Mouse (Mus musculus) spleen, adult 12 weeks (tissue): ENCODE data around the gene Apof.
"Not testable (repeated sequence)": the region's sequence is repeated elsewhere in the genome, so short reads cannot be mapped to it uniquely, and the experiment has no call there.

ENCODE experiments used
- DNase-seq: peaks from one replicate; pipeline ENCODE4 v3.0.0; 2022; ENCODE audit warnings: low spot score

Gene Apof

DNA sequence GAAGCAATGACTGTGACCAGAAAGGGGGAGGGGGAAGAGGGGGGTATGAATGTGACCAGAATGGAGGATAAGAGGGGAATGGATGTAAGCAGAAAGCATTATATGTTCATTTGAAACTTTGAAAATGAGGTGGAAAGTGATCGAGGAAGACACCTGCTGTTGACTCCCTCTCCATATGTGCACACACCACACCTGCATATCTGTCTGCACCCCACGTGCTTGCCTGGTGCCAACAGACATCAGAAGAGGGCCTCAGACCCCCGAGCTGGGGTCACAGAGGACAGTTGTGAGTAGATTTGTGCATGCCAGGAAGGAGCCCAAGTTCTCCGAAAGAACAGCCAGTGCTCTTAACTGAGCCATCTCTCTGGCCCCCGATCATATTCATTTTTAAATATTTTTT lies 8.5 kb upstream of the Apof start:
- DNase-seq = no peak

DNA sequence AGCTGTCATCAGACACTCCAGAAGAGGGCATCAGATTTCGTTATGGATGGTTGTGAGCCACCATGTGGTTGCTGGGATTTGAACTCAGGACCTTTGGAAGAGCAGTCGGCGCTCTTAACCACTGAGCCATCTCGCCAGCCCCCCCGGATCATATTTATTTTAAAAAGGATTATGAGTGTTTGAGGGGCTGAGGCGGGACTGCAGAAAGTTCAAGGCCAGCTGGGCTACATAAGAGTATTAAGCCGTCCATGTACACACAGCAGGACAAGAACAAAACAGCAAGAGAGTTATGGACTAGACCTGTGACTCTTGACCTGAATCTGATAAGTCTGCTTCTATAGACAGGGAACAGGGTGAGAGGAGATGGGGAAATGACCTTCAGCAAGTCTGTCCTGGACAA lies 8.1 kb upstream of the Apof start:
- not testable (repeated sequence) for DNase-seq

DNA sequence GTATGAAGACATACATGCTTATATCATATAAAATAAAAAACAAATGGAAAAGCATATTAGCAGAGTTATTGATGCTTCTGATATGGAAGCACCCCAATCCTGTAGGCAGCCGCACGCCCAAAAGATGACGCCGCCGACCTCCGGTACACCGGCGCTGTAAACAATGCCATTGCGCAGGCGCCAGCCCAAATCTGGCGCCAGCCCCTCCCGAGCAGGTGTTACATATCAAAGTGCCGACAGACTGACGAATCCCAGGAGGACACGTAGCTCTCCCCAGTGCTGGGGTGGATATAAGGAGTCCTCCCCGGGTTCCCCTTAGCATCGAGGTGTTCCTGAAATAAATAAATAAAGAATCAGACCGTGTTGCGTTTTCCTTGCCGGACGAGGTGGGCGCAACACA lies 6.2 kb upstream of the Apof start:
- no peak for DNase-seq

DNA sequence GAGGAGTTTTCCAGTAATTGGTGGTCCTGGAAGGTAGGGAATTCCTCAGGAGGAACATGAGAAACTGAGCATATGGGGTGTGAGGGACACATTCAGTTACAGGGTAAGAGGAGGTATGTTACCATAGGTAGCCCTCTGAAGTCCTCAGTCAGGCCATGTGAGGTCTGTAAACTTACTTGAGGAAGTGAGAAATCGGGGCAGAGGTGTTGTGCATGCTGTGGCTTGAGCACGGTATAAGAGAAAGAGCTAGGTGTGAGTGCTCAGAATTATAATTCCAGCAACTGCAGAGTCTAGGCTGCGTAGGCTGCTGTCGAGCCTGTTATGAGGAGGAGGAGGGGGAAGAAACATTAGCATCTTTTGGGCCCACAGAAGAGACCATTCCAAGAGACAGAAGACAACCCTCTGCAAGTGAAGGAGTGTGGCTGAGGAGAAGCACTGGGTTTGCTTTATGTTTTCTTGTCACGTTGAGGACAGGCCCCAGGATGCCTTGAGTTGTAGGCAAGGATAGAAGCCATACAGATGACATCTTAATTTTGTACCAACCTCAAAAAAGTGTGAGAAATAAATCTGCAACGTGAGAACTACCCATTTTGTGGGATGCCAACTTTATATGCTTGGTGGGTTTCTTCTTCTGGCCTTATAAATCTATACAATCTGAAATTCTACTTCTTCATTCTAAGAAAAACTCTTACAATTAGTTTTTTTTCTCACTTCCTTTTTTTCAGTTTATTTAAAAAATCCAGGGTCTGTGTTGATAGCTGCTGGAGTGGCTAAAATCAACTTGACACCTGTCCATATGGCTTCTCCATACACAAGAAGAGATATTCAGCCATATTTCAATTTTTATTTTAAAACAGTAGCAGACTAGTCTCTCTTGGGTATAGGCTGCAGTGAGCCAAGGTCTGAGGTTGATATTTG lies 4.8 kb upstream of the Apof start:
- DNase-seq = no peak

DNA sequence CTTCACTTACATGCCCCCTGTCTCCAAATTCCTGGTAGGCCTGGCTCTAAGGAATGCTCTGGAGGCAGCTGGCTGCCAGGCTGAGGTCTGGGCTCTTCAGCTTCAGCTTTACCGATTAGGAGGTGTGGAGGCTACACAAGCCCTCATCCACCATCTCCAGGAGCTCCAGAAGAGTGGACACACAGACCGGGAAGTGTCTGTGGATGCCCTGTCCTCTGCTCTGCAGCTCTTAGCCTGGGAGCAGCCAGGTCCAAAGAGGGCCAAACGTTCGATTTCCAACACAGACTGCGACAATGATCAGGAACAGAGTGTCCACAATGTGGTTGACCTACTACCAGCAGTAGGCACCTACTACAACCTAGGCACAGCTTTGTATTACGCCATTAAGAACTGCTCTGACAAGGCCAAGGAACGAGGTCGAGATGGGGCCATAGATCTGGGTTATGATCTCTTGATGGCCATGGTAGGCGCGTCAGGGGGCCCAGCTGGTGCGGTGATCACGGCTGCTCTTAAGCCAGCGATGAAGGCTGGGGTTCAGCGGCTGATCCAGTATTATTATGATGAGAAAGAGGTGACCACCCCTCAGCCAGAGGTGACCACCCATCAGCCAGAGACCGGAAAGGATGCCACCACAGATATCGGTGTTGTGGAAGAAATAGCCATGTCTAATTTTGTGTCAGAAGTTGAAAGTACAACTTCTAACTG lies 887 bp downstream of the Apof start:
- DNase-seq = no peak

DNA sequence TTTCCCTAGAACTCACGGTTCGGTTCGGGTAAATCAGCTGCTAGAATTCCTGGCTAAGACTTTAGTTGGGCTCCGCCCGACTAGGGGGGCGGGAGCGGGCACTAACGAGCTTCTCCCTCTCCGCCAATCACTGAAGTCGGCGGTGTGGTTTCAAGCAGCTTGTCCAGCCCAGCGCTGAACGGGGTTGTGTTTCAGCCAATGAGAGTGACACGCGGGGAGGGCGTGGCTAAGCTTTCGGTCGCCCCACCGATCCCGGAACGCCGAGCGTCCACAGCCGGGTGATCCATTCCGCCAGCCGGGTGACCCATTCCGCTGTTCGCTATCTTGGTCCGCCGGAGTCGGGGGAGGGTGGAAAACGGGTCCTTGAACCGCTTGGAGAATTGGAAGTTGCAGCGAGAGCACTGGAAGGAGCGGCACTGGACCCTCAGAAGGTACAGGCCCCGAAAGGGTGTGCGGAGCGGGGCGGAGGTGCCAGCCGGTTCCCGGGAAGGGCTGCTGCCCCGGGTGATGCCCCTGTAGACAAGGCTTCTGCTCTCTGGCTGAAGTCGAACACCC lies 1.9 kb downstream of the Apof start, which contains the start of gene Stat2:
Stat2 (plus strand) TSS at position 273 of the 555 bp plus-strand sequence.
- peak; percentile 91 for DNase-seq

DNA sequence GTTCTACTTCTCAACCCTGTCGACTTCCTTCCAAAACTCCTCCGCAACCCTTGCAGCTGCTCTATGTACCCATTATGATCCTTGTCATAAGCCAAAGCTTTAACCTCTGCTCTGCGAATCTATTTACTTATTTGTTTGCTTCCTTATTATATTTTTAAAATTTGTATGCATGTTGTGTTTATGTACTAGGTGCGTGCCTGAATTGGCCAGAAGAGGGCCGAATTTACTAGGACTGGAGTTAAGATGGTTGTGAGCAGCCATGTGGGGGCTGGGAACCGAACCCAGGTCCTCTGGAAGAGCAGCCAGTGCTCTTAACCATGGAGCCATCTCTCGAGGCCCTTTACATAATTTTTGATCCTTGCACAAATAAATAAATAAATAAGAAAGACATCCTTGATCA lies 2.4 kb downstream of the Apof start:
- DNase-seq = no peak

DNA sequence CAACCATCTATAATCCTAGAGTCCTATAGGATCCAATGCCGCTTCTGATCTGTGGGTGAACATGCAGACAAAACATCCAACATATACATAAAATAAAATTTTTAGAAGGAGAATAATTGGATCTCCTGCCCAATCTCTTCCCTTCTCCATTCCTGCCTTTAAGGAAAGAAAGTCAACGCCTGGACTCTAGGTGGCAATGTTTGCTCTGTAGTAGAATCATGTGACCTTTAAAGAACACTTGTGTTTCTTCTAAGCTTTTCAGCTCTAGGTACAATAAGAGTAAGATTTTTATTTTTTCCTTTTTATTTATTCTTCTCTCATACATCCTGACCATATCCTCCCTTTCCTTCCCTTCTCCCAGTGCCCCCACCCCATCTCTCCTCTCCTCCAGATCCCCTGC lies 3.4 kb downstream of the Apof start:
- DNase-seq = no peak

DNA sequence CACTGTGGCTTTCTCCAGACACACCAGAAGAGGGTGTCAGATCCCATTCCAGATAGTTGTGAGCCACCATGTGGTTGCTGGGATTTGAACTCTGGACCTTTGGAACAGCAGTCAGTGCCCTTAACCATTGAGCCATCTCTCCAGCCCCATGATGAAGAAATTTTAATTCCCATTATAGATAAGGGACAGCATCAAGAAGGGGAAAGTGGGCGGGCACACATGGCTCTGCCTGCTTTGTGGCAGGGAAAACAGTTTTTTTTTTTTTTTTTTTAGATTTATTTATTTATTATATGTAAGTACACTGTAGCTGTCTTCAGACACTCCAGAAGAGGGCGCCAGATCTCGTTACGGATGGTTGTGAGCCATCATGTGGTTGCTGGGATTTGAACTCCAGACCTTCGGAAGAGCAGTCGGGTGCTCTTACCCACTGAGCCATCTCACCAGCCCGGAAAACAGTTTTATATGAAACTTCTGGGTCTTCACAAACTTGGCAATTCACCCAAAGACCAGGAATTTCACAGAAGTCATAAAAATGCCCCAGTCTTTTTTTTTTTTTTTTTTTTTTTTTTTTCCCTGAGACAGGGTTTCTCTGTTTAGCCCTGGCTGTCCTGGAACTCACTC lies 4.5 kb downstream of the Apof start:
- not testable (repeated sequence) for DNase-seq

DNA sequence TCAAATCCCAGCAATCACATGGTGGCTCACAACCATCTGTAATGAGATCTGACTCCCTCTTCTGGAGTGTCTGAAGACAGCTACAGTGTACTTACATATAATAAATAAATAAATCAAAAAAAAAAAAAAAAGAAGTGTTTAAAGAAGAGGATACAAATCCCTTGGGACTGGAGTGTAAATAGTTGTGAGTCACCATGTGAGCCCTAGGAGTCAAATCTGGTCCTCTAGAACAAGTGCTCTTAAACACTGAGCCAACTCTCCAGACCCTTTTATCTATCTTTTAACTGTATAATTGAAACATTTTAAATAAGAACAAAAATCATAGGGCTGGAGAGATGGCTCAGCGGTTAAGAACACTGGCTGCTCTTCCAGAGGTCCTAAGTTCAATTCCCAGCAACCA lies 6.9 kb downstream of the Apof start:
- not testable (repeated sequence) for DNase-seq

DNA sequence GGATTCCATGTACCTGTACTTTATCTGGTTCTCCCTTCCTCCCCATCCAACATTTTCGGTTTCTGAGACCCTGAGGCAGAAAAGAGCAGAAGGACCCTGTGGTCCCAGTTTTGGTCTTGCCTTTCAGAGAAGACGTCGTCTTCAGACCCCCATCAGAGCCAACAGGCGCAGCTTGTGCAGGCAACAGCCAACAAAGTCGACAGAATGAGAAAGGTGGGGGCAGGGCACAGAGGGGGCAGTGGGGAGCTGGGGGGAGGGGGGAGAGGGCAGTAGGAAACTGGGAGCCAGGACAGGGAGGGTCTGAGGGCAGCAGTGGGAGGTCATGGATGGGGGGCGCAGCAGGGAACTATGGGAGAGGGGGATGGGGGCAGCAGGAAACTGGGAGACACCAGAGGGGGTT lies 9.7 kb downstream of the Apof start:
- DNase-seq = no peak

DNA sequence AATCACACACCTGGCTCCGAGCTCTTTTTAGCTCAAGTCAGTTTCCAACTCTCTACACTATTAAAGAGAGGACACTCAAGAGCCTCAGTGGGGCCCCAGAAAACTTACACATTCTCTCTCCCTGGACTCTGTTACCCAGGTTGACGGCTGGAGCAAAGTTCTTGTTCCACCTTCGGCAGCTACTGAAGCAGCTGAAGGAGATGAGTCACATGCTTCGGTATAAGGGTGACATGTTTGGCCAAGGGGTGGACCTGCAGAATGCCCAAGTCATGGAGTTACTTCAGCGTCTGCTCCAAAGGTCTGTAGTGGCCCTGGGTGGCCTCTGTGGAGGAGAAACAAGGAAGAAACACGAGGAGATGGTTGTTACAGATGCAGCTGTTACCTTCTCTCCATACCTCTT lies 12.5 kb downstream of the Apof start:
- DNase-seq = no peak

DNA sequence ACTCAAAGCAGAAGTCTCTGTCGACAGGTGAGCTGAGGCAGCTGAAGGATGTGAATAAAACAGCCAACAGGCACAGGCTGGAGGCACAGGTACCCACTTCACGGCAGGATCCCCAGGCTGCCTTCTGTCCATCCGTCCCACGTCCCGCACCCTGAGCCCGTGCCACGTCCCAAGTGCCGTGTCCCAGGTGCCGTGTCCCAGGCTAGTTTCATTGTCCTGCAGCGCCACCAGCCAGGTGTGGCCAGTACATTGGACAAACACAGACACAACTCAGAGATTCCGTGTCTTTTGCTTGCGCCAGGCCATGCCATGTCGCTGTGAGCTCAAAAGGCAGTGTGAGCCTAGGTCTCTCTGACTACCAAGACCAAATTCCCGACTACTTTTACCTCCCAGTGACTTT lies 13.2 kb downstream of the Apof start:
- no peak for DNase-seq

DNA sequence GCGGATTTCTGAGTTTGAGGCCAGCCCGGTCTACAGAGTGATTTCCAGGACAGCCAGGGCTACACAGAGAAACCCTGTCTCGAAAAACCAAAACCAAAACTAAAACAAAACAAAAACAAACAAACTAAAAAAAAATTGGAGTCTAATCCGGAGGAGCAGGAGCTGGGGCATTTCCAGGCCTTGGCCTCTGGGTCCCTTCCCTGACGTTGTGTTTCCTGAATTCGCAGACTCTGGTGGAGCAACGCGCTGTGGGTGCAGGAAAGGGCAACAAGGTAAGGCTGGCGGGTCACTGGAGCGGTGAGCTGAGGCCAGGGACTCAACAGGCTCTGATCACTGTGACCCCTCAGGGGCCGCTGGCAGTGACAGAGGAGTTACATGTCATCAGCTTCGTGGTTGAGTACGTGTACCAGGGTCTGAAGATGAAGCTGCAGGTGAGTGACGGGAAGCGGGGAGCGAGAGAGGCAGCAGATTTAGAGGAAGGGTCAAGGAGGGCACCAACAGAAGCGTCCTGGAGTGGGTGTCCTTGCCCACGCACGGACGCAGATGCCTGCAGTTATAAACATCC lies 14.5 kb downstream of the Apof start:
- no peak for DNase-seq

DNA sequence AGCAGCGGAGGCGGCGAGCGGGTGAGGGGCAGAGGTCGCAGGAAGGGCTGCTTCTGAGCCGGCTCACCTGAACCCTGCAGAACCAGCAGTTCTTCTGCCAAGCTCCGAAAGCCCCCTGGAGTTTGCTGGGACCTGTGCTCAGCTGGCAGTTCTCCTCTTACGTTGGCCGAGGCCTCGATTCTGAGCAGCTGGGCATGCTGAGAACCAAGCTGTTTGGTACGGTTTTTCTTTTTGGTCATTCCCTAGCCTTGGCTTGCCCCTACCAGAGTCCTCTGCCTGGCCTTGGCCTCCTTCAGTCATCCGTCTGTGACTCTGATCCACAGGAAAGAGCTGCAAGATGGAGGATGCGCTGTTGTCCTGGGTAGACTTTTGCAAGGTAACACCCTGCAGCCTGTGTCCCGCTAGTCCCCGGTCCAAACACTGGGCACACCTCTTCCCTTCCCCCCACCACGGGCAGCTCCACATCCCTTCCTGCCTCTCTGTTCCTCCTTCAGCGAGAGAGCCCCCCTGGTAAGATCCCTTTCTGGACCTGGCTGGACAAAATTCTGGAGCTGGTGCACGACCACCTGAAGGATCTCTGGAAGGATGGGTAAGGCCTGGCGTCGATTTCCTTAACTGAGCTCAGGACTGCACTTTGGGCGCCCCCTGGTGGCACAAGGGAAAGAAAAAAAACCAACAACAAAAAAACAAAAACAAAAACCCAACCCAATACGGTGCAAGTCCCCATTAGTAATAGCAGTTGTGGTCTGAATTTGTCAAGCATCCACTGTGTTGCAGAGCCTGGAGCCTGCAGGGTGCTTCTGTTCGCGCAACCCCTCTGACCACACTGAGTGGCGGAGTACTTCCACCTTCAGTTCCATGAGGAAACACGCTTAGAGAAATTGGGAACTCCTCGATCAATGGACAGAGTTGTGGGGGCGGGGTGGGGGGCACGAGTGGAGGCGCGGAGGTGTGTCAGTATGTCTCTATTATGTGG lies 15.4 kb downstream of the Apof start:
- DNase-seq = peak; percentile 55

DNA sequence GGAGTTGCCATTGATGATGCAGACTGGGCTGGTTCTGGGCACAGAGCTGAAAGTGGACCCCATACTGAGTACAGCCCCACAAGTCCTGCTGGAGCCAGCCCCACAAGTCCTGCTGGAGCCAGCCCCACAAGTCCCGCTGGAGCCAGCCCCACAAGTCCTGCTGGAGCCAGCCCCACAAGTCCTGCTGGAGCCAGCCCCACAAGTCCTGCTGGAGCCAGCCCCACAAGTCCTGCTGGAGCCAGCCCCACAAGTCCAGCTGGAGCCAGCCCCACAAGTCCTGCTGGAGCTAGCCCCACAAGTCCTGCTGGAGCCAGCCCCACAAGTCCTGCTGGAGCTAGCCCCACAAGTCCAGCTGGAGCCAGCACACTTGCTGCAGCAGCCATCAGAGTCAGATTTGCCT lies 22.1 kb downstream of the Apof start:
- not testable (repeated sequence) for DNase-seq

DNA sequence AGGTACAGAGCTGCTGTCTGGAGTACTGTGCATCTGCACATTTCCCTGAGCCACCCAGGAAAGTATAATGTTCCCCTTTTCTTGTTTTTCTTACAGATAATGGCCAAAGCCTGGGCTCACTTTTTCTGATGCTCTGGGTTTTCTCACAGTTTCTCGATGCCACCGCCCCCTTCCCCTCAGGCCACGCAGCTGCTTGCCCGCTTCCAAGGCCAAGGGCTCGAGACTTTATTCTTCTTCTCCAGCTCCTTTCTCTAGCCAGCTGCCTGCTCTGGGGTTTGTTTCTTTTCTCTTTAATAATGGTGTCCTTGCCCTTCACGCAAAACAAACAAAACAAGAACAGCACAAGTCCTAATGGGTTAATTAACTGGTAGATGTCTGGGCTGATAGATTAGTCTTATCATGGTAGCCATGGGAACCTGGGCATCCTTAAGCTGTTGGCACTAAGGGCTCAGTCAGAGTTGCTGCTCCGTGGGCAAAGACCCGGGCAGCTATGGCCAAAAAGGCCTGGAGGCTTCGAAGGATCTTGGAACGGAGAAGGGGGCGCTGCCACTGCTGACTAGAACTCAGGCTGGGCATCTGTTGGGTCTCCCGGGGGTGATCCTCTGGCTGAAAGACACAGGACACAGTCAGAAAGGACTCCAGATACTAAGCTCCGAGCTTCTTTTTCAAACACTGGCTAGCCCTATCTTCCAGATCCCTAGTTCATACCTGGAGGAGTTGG lies 28.1 kb downstream of the Apof start:
- DNase-seq = no peak

DNA sequence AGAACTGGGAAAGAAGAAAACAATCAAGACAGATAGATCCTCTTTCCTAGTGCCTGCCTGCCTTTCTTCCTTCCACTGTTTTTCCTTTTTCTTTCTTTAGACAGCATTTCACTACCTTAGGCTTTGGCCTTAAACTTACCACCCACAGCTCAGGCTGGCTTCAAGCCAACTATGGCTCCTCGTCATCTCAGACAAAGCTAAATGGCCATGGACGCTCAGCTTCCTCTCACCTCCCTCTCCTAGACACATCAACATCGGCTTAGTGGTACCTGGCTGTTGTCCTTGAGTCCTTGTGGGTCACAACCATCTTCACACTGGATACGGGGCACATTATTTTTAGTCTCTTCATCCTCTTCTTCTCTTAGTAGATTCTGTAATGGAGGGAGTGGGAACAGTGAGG lies 28.8 kb downstream of the Apof start:
- no peak for DNase-seq

DNA sequence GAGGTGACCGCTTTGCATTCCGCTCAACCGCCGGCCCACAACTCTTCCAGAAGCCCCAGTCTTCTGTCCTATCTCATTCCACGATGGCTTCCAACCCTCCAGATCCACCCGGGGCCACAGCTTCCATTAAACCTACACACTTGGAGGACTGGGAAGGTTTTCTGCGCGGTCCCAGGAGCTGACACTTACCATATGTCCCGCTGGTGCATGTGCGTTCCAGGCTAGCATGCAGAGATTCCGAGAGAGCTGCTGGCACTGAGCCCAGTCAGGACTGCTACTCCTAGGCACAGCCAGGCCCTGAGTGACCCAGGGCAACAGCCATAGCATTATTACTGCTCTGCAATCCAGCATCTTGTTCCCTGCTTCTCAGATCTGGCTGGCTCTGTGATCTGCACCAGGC lies 29.2 kb downstream of the Apof start:
- DNase-seq = no peak

DNA sequence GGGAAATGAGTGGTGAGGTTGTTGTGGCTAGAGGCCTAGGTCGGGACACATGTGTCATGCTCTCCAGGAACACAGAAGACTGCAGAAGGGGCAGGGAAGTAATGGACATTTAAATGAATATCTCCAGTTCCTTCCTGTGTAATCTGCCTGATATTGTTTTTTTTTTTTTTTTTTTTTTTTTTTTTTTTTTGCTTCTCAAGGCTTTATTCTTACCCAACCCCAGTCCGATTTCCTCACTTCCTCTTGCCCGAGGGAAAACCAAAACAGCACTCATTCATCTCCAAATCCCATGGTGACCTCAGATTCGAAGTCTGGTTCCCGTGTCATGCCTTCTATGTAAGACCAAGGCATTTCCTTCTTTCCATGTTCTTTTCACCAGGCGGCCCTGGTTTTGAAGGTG lies 29.8 kb downstream of the Apof start:
- DNase-seq = no peak
